Mouse (Mus musculus): Measurements from ENCODE around the gene Cyp2c23.

- TF ChIP-seq REST (IDR thresholded peaks at IDR 0.05; ENCODE audit: insufficient read depth, insufficient read length) = no peak
- TF ChIP-seq TCF3 (IDR thresholded peaks at IDR 0.05; ENCODE audit: insufficient read length, low read depth) = no peak
- no peak for TF ChIP-seq POLR2A (IDR thresholded peaks at IDR 0.05; ENCODE audit: insufficient read length, low read depth)
- no peak for TF ChIP-seq SRF (IDR thresholded peaks at IDR 0.05; ENCODE audit: control insufficient read depth, insufficient read length, low read depth)
- TF ChIP-seq MAX (IDR thresholded peaks at IDR 0.05; ENCODE audit: low read depth) = no peak
- TF ChIP-seq TCF12 (IDR thresholded peaks at IDR 0.05; ENCODE audit: insufficient read depth, poor library complexity, severe bottlenecking) = no peak
- no peak for TF ChIP-seq MYOG (IDR thresholded peaks at IDR 0.05; ENCODE audit: control insufficient read depth in 1 of 3, insufficient read depth in 1 of 3, insufficient read length in 2 of 3, low read depth in 2 of 3)
- TF ChIP-seq MYOD1 (IDR thresholded peaks at IDR 0.05; ENCODE audit: control insufficient read depth in 1 of 3, insufficient read length in 2 of 3, low read depth in 2 of 3) = no peak
These were observed 36.5 kb downstream of the Cyp2c23 start for GRCm38 (mm10) chr19:43992464-43992863.

Measured in myocyte (in vitro differentiated cells).